Mouse (Mus musculus): ENCODE measurements around the gene Mlf2.
A peak's percentile ranks its signal among the peaks of the same experiment; 100 is the strongest.

The Mlf2 gene

GRCm38 (mm10) chr6:124911533-124912218, 19.5 kb upstream of the Mlf2 start, which contains the start of gene Lag3:
Gene Lag3, minus strand, starts transcription at chr6:124911705.
- DNase-seq (ENCODE audit: low spot score in 2 of 2), result no peak

DNA sequence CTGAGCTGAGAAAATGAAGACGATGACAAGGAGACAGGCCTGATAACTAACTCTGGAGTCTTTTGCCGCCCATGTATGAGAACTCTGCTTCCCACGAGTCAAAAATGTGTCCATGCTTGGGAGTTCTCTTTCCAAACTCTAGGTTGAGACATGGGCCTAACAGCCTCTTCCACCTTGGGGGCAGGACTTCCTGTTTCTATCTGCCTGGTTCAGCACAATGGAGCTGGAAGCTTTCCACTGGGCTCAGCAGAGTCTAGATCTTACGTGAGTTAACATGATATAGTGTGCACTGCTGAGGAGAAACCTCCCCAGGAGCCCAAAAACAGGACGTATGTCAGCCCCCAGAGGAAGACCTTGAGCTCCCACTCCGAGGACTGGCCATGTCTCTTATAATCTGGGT, 18.0 kb upstream of the Mlf2 start:
- no peak for DNase-seq (ENCODE audit: low spot score in 2 of 2)

DNA sequence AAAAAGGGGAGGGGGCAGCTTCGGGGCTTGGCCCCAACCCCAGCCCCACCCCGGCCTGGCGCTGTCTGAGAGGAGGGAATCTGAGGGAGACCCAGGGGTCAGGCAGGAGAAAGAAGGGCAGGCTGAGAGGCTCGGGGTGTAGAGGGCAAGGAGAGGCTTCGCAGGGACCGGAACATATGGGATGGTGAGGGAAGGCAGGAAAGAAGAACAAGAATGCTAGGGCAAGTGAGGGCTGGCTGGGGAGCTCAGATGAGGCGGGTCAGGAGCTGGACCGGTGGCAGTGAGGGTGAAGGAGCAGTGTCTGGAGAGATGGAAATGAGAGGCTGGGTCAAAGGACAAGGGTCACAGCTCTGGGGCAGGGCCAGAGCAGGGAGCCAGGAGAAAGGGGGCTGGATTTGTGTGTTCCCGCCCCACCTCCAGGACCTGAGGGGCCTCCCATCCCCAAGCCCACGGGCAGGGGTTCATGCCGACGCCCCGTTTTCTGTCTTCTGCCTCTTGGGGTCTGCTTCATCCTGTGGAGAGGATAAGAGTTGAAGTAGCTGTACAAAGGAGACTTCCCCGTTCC, 17.4 kb upstream of the Mlf2 start:
- DNase-seq (ENCODE audit: low spot score in 2 of 2), result no peak

DNA sequence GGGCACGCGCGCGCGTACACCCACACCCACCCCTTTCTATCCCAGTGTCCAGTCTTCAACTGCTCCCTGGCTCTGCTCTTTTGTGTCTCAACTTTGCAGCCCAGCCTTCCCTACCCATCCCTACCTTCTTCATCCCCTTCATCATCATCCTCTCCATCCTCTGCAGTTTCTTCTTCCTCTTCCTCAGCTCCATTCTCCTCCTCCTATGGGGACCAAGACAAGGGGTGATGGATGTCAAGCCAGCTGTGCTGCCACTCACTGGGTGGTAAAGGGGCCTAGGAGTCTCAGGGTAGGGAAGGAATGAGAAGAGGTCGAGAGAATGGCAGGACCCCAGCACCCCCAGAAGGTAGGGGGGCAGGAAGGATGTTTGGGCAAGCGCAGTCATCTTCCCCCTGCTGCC, 16.7 kb upstream of the Mlf2 start:
- no peak for DNase-seq (ENCODE audit: low spot score in 2 of 2)

DNA sequence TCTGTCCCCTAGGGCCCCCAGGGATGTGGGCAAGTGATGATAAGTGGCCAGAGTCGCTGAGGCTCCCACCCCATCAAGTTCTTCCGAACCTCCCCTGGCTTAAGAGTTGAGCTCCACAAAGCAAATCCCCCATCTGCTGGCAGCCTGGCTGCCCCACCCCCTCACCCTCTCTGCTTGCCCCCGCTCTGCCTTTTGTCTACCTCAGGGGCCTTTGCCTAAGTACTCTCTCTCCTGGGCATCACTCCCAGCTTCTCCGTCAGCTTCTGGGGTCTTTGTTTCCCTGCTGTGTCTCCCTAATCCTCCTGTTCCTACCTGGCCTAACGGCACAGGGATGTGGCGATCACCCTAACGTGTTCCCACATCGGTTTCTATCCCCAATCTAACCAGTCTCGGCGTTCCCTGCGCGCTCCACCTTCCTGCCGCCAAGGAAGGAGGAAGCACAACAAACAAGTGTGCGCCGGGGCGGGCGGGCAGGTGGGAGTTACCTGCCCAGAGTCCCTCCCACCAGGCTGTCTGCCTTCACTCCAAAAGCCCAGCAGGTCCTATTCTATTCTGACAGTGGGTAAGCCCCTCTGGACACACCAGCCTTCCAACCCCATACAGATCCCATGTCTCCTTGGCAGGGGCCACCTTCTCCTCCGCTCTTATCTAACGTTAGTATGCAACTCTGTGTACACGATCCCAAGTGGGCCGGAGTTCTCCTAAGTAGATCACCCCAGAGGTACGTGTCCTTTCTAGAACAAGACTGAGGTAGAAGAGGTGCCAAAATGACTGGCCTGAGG, 15.8 kb upstream of the Mlf2 start:
- peak in 1 of 2 experiments; percentile 27 for DNase-seq (ENCODE audit: low spot score in 2 of 2)

DNA sequence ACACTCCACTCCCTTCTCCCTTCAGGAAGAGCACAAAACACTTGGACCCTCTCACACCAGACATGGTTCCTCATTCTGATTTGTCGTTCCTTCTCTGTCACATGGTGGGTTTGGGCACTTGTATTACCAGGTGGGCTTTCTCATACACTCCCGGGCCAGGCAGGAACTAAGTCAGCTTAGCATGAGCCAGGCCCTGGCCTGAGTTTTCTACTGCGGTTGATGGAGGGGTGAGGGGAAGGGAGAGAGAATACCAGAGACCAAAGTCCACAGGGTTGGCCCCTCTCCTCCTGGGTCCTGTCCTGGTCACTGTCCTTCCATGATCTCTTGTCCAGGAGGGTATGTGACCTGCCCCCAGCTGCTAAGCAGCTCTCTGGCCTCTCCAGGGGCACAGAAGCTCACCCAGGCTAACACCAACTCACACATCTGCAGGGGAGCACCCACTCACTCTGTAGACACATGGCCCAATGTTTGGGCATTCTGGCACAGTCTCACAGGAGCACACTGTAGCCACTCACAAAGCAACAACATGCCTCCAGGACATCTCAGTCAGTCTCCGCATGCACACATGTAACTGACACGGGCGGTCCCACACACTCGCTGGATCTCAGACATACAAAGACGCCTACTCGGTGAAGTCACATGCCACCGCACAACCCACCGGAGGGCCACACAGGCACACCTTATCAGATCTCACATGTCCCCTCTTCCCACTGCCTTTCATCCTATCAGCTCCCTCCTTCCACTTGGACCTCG, 15.1 kb upstream of the Mlf2 start:
- peak; percentile 42 to 57 for DNase-seq (ENCODE audit: low spot score in 2 of 2)

- DNase-seq (ENCODE audit: low spot score in 2 of 2), result peak; percentile 75 to 86
Measured at GRCm38 (mm10) chr6:124916695-124917517, 14.3 kb upstream of the Mlf2 start.

DNA sequence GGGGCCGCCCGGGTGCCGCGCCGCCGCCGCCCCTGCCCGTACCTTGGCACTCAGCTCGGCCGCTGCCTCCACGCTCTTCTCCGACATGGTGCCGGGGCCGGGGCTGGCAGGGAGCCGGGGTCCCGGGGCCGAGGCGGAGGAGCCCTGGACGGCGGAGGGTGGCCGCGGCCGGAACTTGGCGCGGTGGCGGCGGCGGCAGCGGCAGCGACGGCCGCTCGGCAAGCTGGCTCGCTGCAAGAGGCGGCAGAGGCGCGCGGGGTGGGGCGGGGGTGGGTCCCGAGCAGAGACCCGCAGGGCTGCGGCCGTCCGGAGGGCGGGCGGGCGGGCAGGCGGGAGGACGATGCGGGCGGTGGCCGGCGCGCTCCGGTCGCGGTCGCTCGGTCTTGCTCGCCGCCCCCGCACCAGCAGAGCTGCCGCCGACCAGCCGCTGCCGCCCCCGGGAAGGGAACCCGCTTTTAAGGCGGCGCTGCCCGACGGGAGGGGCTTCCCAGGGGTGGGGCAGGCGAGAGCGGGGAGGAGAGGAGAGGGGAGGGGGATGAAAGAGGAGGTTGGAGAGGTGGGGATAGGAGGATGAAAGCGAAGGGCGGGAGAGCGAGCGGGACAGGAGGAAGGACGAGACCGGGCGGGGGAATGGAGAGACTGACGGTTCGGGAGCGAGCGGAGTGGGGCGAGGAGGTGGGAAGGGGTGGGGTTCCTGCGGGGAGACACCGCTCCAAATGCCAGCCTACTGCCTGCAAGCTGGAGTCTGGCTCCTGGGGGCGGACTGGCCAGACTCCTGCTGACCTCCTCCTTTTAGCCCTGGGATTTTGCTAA, 13.5 kb upstream of the Mlf2 start:
- peak; percentile 62 to 81 for DNase-seq (ENCODE audit: low spot score in 2 of 2)

GRCm38 (mm10) chr6:124918331-124918690, 12.9 kb upstream of the Mlf2 start:
- no peak for DNase-seq (ENCODE audit: low spot score in 2 of 2)

GRCm38 (mm10) chr6:124918890-124919627, 12.1 kb upstream of the Mlf2 start:
- no peak for DNase-seq (ENCODE audit: low spot score in 2 of 2)

- peak; percentile 67 to 82 for DNase-seq (ENCODE audit: low spot score in 2 of 2)
Measured at GRCm38 (mm10) chr6:124919695-124920317, 11.4 kb upstream of the Mlf2 start, which contains the start of gene Ptms. Gene Ptms, minus strand, starts transcription at chr6:124920103.

GRCm38 (mm10) chr6:124920318-124921085, 10.7 kb upstream of the Mlf2 start:
- no peak for DNase-seq (ENCODE audit: low spot score in 2 of 2)

- DNase-seq (ENCODE audit: low spot score in 2 of 2), result no peak
Measured at GRCm38 (mm10) chr6:124921539-124921938, 9.6 kb upstream of the Mlf2 start.

DNA sequence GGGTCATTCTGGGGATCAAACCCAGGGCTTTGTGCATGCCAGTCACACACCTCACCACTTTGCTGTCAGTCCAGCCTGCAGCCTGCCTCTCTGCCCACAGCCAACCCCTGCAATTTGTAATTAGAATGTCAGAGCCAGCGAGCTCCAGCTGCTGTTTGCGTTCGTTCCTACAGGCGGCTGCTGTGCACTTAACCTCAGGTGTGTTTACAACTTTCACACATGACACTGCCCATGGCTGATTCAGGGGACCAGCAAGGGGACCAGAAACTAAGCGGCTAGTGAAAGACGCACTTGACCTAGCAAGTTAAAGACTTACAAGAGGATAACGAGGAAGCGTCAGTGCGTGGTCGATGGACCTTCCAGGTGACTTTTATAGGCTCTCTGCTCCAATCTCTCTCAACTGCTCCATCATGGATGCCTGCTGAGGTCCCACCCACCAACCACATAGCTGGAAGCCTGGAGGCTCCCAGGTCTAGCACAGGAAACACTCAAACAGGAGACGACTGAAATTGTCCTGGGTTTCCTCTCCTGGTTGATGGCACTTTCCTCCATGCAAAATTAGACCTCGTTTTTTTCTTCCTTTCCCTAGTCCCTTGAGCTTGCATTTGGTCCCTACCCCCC, 5.9 kb upstream of the Mlf2 start:
- DNase-seq (ENCODE audit: low spot score in 2 of 2), result no peak

DNA sequence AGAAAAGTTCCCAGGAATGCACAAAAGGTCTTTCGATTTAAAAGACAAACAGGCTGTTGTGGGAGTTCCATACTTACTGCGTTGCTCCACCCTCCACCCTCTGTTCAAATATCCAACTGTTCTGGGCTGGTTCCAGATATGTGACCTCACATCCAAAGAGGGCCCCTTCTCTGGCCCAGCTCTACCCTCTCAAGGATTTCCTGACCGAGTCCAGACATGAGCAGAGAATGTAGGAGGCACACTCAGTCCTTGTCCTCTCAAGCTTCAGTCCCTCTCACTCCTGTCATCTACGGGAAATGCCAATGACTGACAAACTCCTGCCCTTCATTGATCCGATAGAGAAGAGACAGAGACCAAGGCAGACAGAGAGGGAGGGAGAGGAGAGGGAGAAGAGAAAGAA, 5.2 kb upstream of the Mlf2 start:
- DNase-seq (ENCODE audit: low spot score in 2 of 2), result no peak

- DNase-seq (ENCODE audit: low spot score in 2 of 2), result no peak
Measured at GRCm38 (mm10) chr6:124930231-124930630, 955 bp upstream of the Mlf2 start.

- peak in 1 of 2 experiments; percentile 31 for DNase-seq (ENCODE audit: low spot score in 2 of 2)
Measured at GRCm38 (mm10) chr6:124931525-124932313, 533 bp downstream of the Mlf2 start.

Measured in frontal cortex, postnatal 25 days (tissue).